Mouse (Mus musculus) gastrocnemius, postnatal 4 days (tissue): ENCODE results near the gene Stx6. TPM values are rescaled to one million over a fixed set of nuclear protein-coding genes. Genes with fewer than 3 reads are reported as not detected.
"Not testable (repeated sequence)": the region's sequence is repeated elsewhere in the genome, so short reads cannot be mapped to it uniquely, and the experiment has no call there.

Experiments used
- DNase-seq, 2 experiments: peaks; one replicate each; pipeline ENCODE4 v3.0.0; 2021 to 2022; ENCODE audit warnings: low spot score in 2 of 2, mixed read lengths in 2 of 2
- total RNA-seq, 2 experiments: library from RNA; stranded (reverse); gene quantifications; 2 replicates each; pipeline ENCODE4 v1.2.3; 2021

Stx6 gene
- total RNA-seq, 2 experiments from 2014 or later: 36.6 to 39.1 TPM

GRCm38 (mm10) chr1:155158970-155159484 lies 512 bp downstream of the Stx6 start:
- DNase-seq: peak; percentile 46 to 71

GRCm38 (mm10) chr1:155167453-155167852 lies 8.9 kb downstream of the Stx6 start:
- no peak for DNase-seq

- DNase-seq: no peak
These were observed 11.4 kb downstream of the Stx6 start for GRCm38 (mm10) chr1:155169935-155170334.

GRCm38 (mm10) chr1:155172895-155173643 lies 14.6 kb downstream of the Stx6 start:
- DNase-seq: no peak

GRCm38 (mm10) chr1:155173644-155174016 lies 15.1 kb downstream of the Stx6 start:
- DNase-seq: not testable (repeated sequence)

GRCm38 (mm10) chr1:155174424-155174823 lies 15.9 kb downstream of the Stx6 start:
- DNase-seq: no peak

GRCm38 (mm10) chr1:155178192-155178924 lies 19.8 kb downstream of the Stx6 start:
- no peak for DNase-seq

- DNase-seq: no peak
These were observed 25.7 kb downstream of the Stx6 start for GRCm38 (mm10) chr1:155184191-155184590.

- DNase-seq: no peak
These were observed 30.1 kb downstream of the Stx6 start for GRCm38 (mm10) chr1:155188656-155189055.

- DNase-seq: no peak
These were observed 32.7 kb downstream of the Stx6 start for GRCm38 (mm10) chr1:155191219-155191618.

- no peak for DNase-seq
These were observed 33.2 kb downstream of the Stx6 start for GRCm38 (mm10) chr1:155191671-155192070.

- peak in 1 of 2 experiments; percentile 12 for DNase-seq
These were observed 34.4 kb downstream of the Stx6 start for GRCm38 (mm10) chr1:155192805-155193368.

- no peak for DNase-seq
These were observed 38.2 kb downstream of the Stx6 start for GRCm38 (mm10) chr1:155196691-155197090.

GRCm38 (mm10) chr1:155199522-155199921 lies 41.0 kb downstream of the Stx6 start:
- DNase-seq: no peak

GRCm38 (mm10) chr1:155200967-155201366 lies 42.5 kb downstream of the Stx6 start:
- DNase-seq: no peak

- no peak for DNase-seq
These were observed 42.9 kb downstream of the Stx6 start for GRCm38 (mm10) chr1:155201373-155201879.

GRCm38 (mm10) chr1:155201914-155202313 lies 43.4 kb downstream of the Stx6 start:
- DNase-seq: no peak

- peak in 1 of 2 experiments; percentile 7 for DNase-seq
These were observed 44.0 kb downstream of the Stx6 start for GRCm38 (mm10) chr1:155202472-155202871.

- DNase-seq: no peak
These were observed 44.6 kb downstream of the Stx6 start for GRCm38 (mm10) chr1:155203101-155203500.

GRCm38 (mm10) chr1:155203954-155204353 lies 45.4 kb downstream of the Stx6 start:
- DNase-seq: no peak

- peak in 1 of 2 experiments; percentile 16 for DNase-seq
These were observed 46.1 kb downstream of the Stx6 start for GRCm38 (mm10) chr1:155204560-155205162.
